Mouse (Mus musculus) limb, embryonic 10.5 days (tissue): ENCODE results near the gene Adgrg1. TPM values are rescaled to one million over a fixed set of nuclear protein-coding genes. Genes with fewer than 3 reads are reported as not detected.

ENCODE experiments used
- DNase-seq: peaks from one replicate; pipeline ENCODE4 v3.0.0-alpha.2; 2017; ENCODE audit warnings: low spot score
- H3K27ac ChIP-seq: fragments of 300-500 bp; sonication (generic); 2 replicates; pipeline ENCODE4 v1.5.1; 2016; ENCODE audit warnings: mild to moderate bottlenecking
- H3K27me3 ChIP-seq: fragments of 300-500 bp; sonication (generic); 2 replicates; pipeline ENCODE4 v1.6.1; 2016; ENCODE audit warnings: low read depth, mild to moderate bottlenecking; ENCODE audit not compliant: poor library complexity, severe bottlenecking
- H3K36me3 ChIP-seq: fragments of 300-500 bp; sonication (generic); 2 replicates; pipeline ENCODE4 v1.6.1; 2016; ENCODE audit warnings: mild to moderate bottlenecking, moderate library complexity
- H3K4me1 ChIP-seq: fragments of 300-500 bp; sonication (generic); 2 replicates; pipeline ENCODE4 v1.6.1; 2016
- H3K4me3 ChIP-seq: fragments of 300-500 bp; sonication (generic); 2 replicates; pipeline ENCODE4 v1.5.1; 2016; ENCODE audit warnings: mild to moderate bottlenecking, moderate library complexity
- H3K9me3 ChIP-seq: fragments of 300-500 bp; sonication (generic); replicated peaks from 2 replicates; pipeline ENCODE4 v1.6.1; 2016; ENCODE audit warnings: mild to moderate bottlenecking
- WGBS: fragments of 180-500 bp; shearing (Covaris S2); methylation state at CpG from one replicate; pipeline ENCODE4 v1.1.7; 2016; 5-methylcytosine and 5-hydroxymethylcytosine counted together
- polyA plus RNA-seq: library from polyadenylated mRNA; unstranded; fragments of >200 nt; fragmentation: Nextera tagmentation; extraction: Ambion mirVana; gene quantifications from 2 replicates; pipeline ENCODE4 v1.2.1, GENCODE M21; 2016

Gene Adgrg1
- polyA plus RNA-seq, 1 experiment from 2014 or later, result 11.6 TPM

- no peak for DNase-seq
- no peak overlapping the region for H3K4me3 ChIP-seq
- H3K4me1 ChIP-seq, result peaks cover 48% of the 10 kb centered on the region
- H3K9me3 ChIP-seq, result no peaks in the 10 kb centered on the region
- H3K27ac ChIP-seq, result peak overlapping the region; percentile 51
- 62% methylated on average over 5 of the region's 5 CpGs for WGBS
- no peaks in the 10 kb centered on the region for H3K36me3 ChIP-seq
- H3K27me3 ChIP-seq, result peaks cover 15% of the 10 kb centered on the region; the same call in 1 of the 2 replicates
Measured at GRCm38 (mm10) chr8:94992534-94992933, 18.0 kb downstream of the Adgrg1 start.

- Histone ChIP-seq H3K27me3 (peaks cover 15% of the 10 kb centered on the region; the same call in 1 of the 2 replicates), H3K36me3 (no peaks in the 10 kb centered on the region), H3K9me3 (no peaks in the 10 kb centered on the region), H3K4me3 (no peak overlapping the region), H3K4me1 (peaks cover 52% of the 10 kb centered on the region), H3K27ac (peak overlapping the region; percentile 51)
- no peak for DNase-seq
- WGBS, result 83% methylated on average over 9 of the region's 9 CpGs
Measured at GRCm38 (mm10) chr8:94992996-94993724, 18.6 kb downstream of the Adgrg1 start.

- no peaks in the 10 kb centered on the region for H3K36me3 ChIP-seq
- H3K27ac ChIP-seq, result peak overlapping the region; percentile 81
- H3K27me3 ChIP-seq, result peaks cover 15% of the 10 kb centered on the region; the same call in 1 of the 2 replicates
- H3K4me3 ChIP-seq, result peak overlapping the region; percentile 24
- peak; percentile 88 for DNase-seq
- no peaks in the 10 kb centered on the region for H3K9me3 ChIP-seq
- WGBS, result 5% methylated on average over 14 of the region's 14 CpGs
- H3K4me1 ChIP-seq, result peaks cover 59% of the 10 kb centered on the region
Measured at GRCm38 (mm10) chr8:94994006-94994405, 19.5 kb downstream of the Adgrg1 start.

- H3K36me3 ChIP-seq, result no peaks in the 10 kb centered on the region
- peak overlapping the region; percentile 81 for H3K27ac ChIP-seq
- H3K4me3 ChIP-seq, result peak overlapping the region; percentile 24; the same call in 1 of the 2 replicates
- WGBS, result 29% methylated on average over 1 of the region's 1 CpGs
- peaks cover 64% of the 10 kb centered on the region for H3K4me1 ChIP-seq
- no peak for DNase-seq
- no peaks in the 10 kb centered on the region for H3K9me3 ChIP-seq
- H3K27me3 ChIP-seq, result peaks cover 15% of the 10 kb centered on the region; the same call in 1 of the 2 replicates
Measured at GRCm38 (mm10) chr8:94994510-94994909, 20.0 kb downstream of the Adgrg1 start.

GRCm38 (mm10) chr8:94995336-94995893, 20.9 kb downstream of the Adgrg1 start:
- no peaks in the 10 kb centered on the region for H3K9me3 ChIP-seq
- DNase-seq, result no peak
- 81% methylated on average over 5 of the region's 5 CpGs for WGBS
- peak overlapping the region; percentile 73; the same call in 1 of the 2 replicates for H3K27ac ChIP-seq
- H3K27me3 ChIP-seq, result peaks cover 15% of the 10 kb centered on the region; the same call in 1 of the 2 replicates
- H3K4me3 ChIP-seq, result no peak overlapping the region
- H3K4me1 ChIP-seq, result peaks cover 73% of the 10 kb centered on the region
- no peaks in the 10 kb centered on the region for H3K36me3 ChIP-seq

- H3K27me3 ChIP-seq, result peaks cover 15% of the 10 kb centered on the region; the same call in 1 of the 2 replicates
- peak overlapping the region; percentile 73; the same call in 1 of the 2 replicates for H3K27ac ChIP-seq
- 83% methylated on average over 12 of the region's 12 CpGs for WGBS
- no peak overlapping the region for H3K4me3 ChIP-seq
- DNase-seq, result no peak
- no peaks in the 10 kb centered on the region for H3K9me3 ChIP-seq
- no peaks in the 10 kb centered on the region for H3K36me3 ChIP-seq
- H3K4me1 ChIP-seq, result peaks cover 79% of the 10 kb centered on the region
Measured at GRCm38 (mm10) chr8:94996037-94996436, 21.5 kb downstream of the Adgrg1 start.

GRCm38 (mm10) chr8:94996899-94997856, 22.6 kb downstream of the Adgrg1 start:
- DNase-seq, result no peak
- 64% methylated on average over 6 of the region's 6 CpGs for WGBS
- Histone ChIP-seq H3K36me3 (no peaks in the 10 kb centered on the region), H3K27me3 (peaks cover 13% of the 10 kb centered on the region; the same call in 1 of the 2 replicates), H3K4me1 (peaks cover 89% of the 10 kb centered on the region), H3K4me3 (no peak overlapping the region), H3K9me3 (no peaks in the 10 kb centered on the region), H3K27ac (peak overlapping the region; percentile 73; the same call in 1 of the 2 replicates)

- Histone ChIP-seq H3K27ac (peak overlapping the region; percentile 43; the same call in 1 of the 2 replicates), H3K36me3 (no peaks in the 10 kb centered on the region), H3K9me3 (no peaks in the 10 kb centered on the region), H3K4me1 (peaks cover 88% of the 10 kb centered on the region), H3K27me3 (peaks cover 6% of the 10 kb centered on the region; the same call in 1 of the 2 replicates), H3K4me3 (no peak overlapping the region)
- 80% methylated on average over 6 of the region's 6 CpGs for WGBS
- DNase-seq, result no peak
Measured at GRCm38 (mm10) chr8:94997857-94998243, 23.3 kb downstream of the Adgrg1 start.

- Histone ChIP-seq H3K4me3 (no peak overlapping the region), H3K36me3 (no peaks in the 10 kb centered on the region; the same call in 1 of the 2 replicates), H3K27me3 (peaks cover under 1% of the 10 kb centered on the region; the same call in 1 of the 2 replicates), H3K27ac (peak overlapping the region; percentile 43; the same call in 1 of the 2 replicates), H3K9me3 (no peaks in the 10 kb centered on the region), H3K4me1 (peaks cover 84% of the 10 kb centered on the region)
- no peak for DNase-seq
- WGBS, result 48% methylated on average over 2 of the region's 2 CpGs
Measured at GRCm38 (mm10) chr8:94998431-94998830, 23.9 kb downstream of the Adgrg1 start.

- Histone ChIP-seq H3K4me3 (no peak overlapping the region), H3K27me3 (no peaks in the 10 kb centered on the region; the same call in 1 of the 2 replicates), H3K36me3 (no peaks in the 10 kb centered on the region; the same call in 1 of the 2 replicates), H3K4me1 (peaks cover 78% of the 10 kb centered on the region), H3K9me3 (no peaks in the 10 kb centered on the region), H3K27ac (peak overlapping the region; percentile 43; the same call in 1 of the 2 replicates)
- 68% methylated on average over 6 of the region's 6 CpGs for WGBS
- DNase-seq, result no peak
Measured at GRCm38 (mm10) chr8:94999004-94999403, 24.5 kb downstream of the Adgrg1 start.

GRCm38 (mm10) chr8:94999956-95000355, 25.4 kb downstream of the Adgrg1 start:
- H3K4me1 ChIP-seq, result peaks cover 69% of the 10 kb centered on the region
- no peak for DNase-seq
- no peaks in the 10 kb centered on the region; the same call in 1 of the 2 replicates for H3K36me3 ChIP-seq
- H3K27ac ChIP-seq, result peak overlapping the region; percentile 72
- H3K9me3 ChIP-seq, result no peaks in the 10 kb centered on the region
- H3K4me3 ChIP-seq, result no peak overlapping the region
- no peaks in the 10 kb centered on the region; the same call in 1 of the 2 replicates for H3K27me3 ChIP-seq
- 79% methylated on average over 6 of the region's 6 CpGs for WGBS

- peak; percentile 68 for DNase-seq
- 22% methylated on average over 5 of the region's 5 CpGs for WGBS
- Histone ChIP-seq H3K27me3 (no peaks in the 10 kb centered on the region), H3K4me1 (peaks cover 63% of the 10 kb centered on the region), H3K36me3 (no peaks in the 10 kb centered on the region; the same call in 1 of the 2 replicates), H3K4me3 (no peak overlapping the region; the same call in none of the 2 replicates), H3K9me3 (no peaks in the 10 kb centered on the region), H3K27ac (peak overlapping the region; percentile 72)
Measured at GRCm38 (mm10) chr8:95000684-95001083, 26.1 kb downstream of the Adgrg1 start.
